Mouse (Mus musculus) small intestine, adult 2 months (tissue): ENCODE measurements at regions not wholly inside any gene's neighbourhood (a gene's known extent, or its start where the extent isn't known, plus 50 kb on each side); places are given as distances from the start of the nearest gene placed in this dataset.

Experiments
- CTCF ChIP-seq: fragments of 200-500 bp; IDR thresholded peaks from 2 replicates; pipeline ENCODE4 v1.5.1; 2012; ENCODE audit warnings: low read depth, mild to moderate bottlenecking, control low read depth, inconsistent platforms, low read length, moderate library complexity, mixed read lengths; ENCODE audit not compliant: insufficient replicate concordance, insufficient read length; ENCODE audit errors: extremely low read depth
- POLR2A ChIP-seq: fragments of 200-500 bp; IDR thresholded peaks from 2 replicates; pipeline ENCODE4 v1.6.1; 2012; ENCODE audit warnings: low read depth, mild to moderate bottlenecking, control low read depth, inconsistent platforms, low read length, moderate library complexity

DNA sequence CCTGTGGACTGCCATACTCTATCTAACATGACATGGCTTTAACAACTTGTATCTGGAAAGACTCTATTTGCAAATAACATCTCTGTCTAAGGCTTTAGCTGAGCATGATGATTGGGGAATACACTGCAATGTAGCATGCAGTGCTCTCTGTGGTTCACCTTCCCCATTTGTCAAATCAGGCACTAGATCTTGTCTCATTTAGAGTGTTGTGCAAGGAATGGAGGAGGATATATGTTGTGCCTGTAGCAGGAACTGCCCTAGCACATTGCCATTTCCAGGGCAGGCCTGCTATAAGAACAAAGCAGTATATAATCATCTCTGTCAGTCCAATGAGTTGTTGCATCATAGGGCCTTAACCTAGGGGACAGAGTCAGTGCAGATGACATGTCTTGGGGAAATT lies 854.6 kb upstream of the Lrrc6 start:
- TF ChIP-seq POLR2A (no peak), CTCF (no peak)
